Mouse (Mus musculus) right cerebral cortex, postnatal 25 days (tissue): Measurements from ENCODE around the gene Bbx.

Source experiments
- DNase-seq: peaks from one replicate; pipeline ENCODE4 v3.0.0; 2022

Bbx gene

DNA sequence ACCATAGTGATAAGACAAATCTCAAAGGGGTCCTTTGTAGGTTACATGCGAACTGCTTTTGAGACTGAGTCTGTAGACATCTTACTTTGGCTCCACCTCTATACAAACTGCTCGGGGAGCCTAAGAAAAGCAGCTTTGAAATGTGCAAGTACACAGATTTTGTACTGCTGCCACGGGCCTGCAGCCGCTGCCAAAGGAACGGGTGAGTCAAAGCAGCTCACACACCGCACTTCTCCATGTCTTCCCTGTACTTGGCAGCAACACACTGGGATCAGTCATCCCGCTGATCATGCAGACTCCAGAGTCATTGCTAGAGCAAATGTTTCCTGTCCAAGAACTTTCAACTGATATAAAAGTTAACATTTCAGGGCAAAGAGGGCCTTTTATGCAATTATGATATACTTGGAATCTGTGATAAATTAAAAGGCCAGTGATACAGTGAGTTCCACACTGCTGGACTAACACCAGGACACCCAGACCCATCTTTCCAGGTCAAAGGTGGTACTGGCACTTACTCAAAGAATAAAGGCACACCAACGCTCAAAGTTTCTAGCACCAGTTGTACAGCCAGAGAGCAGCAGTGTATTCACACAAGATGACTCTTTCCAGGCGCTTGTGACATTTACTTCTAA lies 122.7 kb downstream of the Bbx start:
- peak; percentile 77 for DNase-seq

DNA sequence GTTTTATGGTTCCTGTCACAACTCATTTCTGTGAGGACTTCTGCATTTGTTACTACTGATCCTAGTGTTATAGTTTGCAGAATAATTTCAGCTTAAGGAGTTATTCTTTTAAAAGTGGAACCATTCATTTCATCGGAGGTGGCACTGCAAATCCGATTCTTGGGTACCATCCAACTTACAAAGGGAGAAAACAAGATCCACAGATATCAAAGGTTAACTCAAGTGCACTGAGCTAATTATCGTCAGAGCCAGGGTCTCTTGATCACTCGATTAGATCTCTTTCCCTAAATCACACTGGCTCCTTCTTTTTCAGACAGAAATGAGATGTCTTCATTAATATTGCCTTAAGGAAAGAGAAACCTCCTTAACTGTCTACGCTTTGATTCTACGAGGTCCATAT lies 123.9 kb downstream of the Bbx start:
- DNase-seq, result no peak

DNA sequence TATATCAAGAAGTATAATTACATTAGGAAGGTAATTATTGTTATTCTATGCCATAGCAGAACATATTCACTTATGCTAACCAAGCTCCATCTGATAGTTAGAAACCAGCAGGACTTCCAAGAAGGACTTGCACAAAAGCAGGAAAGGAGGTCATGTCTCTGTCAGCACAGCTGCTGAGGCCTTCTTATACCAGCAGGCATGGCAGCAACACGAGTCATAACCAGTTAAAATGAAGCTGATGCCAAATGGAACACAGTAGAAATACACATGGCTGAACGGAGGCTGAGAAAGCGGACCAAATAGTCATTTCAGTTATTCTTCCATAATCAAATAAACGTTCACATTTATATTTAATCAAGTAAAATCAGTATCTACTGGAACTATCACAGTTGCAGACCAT lies 125.0 kb downstream of the Bbx start:
- no peak for DNase-seq

DNA sequence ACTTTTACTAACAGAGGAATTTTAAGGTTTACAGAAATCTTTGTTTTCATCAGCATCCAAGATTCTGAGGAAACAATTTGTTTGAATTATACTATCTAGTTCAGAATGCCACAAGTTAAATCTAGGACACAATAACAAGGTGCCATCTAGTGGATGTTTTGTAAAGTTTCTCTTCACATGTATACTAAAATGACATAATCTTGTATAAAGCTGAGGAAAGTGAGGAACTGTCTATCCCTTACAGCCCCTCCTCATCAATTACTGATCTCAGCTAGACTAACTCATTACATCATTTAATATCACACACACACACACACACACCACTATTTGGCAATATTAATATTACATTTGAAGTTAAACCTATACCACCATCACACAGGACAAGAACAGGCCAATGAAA lies 125.5 kb downstream of the Bbx start:
- no peak for DNase-seq

DNA sequence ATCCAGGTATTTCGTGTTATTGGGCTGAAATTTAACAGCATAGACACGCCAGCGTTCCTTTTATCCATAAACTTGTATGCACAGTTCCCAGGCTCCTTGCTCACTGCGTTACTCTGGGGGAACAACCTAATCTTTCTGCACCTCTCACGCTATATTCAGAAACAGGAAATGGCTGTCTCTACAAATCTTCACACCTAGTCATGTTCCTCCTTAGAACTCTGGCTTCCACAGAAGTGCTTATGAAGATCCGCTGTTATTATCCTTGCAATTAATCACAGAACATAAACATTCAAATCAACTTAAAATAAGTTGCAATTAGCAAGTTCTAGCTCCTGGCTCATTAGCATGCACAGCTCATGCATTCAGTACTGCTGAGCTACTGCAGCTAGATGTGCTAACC lies 127.0 kb downstream of the Bbx start:
- no peak for DNase-seq

DNA sequence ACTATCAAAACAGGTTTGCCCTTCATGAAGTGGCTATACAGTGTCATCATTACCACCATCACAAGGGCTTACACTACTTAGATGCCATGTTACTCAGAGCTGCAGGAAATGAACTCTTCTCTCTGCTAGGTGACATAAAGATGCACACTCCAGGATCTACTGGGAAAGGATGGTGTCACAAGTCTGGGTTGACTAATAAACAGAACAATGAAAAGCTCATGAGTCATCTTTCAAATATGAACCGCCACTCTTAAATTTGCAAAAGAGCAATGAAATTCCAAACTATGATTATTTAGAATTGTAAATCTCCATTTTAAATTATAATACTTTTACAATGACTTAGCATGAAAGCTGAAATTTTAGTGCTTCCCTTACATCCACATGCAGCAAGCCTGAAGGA lies 129.6 kb downstream of the Bbx start:
- DNase-seq, result no peak

DNA sequence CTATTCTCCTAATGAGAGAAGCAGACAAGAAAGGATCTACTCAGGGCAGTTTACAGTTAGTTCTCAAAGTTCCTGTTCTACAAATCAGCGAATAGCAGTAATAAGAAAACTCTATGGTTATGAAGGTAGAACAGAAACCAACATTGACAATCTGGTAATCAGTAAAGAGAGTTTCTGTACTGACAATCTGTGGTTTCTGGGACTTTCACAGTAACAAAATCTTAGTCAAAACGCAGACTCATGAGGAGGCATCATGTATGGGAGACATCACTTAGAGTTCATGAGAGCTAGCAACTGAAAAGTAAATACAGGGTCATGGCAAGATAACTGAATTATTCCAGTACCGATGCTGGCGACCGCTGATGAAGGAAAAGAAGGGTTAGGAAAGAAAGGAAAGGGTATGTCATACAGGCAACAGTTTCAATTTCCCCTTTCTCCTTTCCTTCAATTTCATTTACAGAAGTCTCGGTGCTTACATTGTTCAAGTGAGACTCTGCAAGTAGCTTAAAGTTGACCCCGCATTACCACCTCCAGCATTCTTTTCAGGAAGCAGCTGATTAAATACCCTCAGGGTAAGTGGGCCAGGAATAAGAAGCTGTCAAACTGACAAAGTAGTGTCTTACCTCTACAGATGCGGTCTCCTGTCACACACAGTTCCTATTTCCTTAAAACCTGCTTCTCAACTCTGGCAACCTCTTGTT lies 133.3 kb downstream of the Bbx start:
- no peak for DNase-seq

DNA sequence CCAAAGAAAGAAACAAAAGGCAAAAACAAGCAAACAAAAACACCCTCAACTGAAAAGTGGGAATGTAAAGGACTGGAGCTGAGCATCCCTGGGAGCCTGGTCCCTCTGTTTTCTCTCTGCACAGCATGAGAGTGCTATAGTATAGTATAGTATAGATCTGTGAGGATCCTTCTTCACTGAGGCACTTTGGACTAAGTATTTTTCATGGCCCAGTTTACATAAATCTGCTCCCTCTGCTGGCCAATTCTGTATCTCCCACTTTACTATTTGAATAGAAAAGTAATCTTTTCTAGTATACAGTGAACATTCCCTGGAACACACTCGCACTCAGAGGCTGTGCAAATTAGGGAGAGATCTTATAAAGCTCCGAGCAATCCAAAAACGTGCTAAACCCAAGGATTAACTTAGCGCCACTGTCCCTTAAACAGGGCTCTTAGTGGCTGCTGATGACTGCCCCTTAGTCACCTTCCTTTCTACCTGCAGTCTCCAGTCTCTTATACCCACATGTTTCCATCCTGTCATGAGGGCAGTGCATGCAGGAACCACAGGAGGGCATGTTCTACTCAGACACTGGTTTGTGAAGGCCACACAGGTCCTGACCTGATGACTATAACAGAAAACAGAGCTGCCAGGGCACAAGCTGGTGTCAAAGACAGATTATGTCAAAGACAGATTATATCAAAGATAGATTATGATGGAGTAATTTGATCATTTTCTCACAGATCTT lies 138.5 kb downstream of the Bbx start:
- no peak for DNase-seq

DNA sequence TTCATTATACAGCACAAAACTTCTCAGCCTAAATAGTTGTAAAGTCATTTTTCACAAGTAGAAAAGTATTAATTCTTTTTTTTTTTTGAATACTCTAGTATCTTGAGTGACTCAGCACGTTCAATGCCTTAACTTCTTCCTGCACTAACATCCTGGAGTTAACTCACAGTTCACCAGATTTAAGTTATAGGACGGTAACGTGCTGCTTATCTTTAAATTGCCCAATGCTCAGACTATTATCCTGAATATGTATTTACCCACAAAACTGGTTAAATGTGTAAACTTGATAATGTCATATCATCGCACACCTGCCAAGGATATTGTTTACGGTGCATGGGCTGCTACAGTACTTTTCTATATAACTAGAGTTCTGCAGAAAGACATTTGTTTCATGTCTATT lies 139.4 kb downstream of the Bbx start:
- no peak for DNase-seq

DNA sequence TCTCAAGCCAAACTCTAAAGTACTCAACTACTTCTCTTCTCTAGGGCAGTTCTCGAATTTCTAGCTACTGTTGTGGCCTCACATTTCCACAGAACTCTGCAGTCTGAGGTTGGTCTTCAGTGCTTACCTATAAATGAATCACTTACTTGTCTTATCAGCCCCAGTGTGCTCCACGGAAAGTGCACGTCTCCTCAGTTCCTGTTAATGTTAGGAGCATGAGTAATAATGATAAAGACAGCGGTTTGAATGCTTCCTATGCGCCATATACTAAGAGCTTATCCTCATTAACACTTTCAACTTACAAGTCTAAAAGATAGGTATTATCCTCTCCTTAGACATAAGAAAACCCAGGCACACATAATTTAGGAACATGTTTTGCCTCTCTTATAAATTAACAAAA lies 142.4 kb downstream of the Bbx start:
- DNase-seq, result no peak

DNA sequence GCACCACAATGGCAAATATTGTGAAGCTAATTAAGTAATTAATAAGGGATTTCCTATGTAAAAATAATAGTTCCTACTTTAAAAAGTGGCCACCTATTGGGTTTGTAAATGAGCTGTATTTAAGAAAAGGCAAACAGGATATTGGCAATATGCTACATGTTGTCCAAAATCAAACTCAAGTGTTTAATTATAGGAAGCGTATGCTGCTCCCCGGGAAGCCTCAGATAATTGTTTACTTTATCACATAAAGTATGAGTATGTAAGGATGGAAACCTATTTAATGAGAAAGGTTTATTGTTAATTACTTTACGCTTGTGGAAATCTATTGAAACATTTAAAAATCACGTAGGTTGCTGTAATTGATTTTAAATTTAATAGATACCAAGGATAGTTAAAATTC lies 159.4 kb downstream of the Bbx start:
- no peak for DNase-seq

DNA sequence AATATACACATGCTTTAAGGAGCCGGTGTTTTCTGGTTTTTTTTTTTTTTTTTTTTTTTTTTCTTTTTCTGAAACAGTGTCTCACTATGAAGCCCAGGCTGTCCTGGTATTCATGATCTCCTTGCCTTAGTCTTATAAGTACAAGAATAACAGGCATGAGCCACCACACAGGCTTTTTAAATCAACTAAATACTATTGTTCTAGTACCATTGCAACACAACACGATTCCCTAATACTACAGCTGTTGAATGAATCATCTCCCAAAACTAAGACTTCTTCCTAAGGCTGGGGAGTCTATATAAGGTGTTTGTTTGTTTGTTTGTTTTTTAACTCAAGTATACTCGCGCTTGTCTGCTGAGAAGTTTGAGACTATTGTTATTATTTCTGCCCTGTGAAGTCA lies 169.5 kb downstream of the Bbx start:
- DNase-seq, result no peak

DNA sequence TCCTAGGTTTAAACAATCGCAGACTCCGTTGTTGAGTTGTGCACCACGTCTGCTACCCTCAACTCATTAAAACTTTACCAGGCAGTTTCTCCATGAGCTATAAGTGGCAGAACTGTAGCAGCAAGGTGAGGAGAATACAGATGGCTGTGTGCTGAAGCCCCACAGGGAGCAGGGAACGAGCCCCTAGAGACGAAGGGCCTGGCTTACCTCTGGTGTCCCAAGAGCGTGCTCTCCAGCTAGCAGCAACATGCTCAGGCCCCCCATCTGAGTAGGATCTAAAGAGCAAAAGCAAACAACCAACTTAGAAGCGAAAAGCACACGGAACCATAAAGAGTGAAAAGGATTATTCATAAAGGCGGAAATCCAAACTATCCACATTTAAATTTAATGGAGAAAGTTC lies 170.0 kb downstream of the Bbx start:
- no peak for DNase-seq

DNA sequence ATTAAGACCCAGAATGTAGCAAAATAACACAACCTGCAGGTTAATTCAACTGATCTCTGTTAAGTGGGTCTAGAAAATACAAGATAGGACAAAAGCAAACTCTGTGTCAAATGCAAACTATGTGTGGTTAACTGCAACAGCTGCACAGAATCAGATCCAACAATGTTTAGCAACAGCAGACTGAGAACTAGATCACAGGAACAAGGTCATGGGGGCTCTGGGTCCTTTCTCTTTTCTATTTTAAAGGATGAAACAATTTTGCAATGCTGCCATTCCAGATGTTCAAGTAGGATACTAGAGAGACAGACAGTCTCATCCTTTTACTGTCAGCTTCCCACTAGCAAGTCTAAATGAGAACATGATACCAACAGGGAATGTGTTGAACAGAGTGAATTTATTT lies 170.4 kb downstream of the Bbx start:
- no peak for DNase-seq

DNA sequence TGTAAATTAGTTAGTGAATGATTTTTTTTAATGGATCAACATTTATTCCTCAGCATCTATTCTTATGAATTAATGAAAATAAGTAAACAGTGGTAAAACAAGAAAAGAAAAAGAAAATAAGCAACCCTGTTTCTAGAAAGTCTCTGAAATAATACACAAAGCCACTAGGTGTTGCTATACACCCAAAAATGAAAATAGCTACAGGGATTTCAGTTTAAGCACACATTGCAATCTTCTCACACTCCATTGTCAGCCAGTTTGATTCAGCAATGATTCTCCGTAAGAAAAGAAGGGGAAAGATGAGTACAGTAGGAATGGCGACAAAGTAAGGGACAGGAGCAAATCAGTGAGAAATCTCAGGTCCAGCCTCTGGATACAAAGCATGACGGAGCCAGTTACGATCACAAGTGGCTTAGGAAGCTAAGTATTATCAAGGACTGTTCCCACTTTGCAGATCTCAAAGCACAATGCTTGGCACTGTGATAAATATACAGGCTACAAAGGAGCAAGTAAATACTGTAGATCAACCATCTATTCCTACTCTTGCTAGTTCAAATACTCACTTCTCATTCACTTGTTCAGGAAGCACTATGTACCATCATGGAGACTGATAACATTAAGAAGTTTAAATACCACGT lies 177.5 kb downstream of the Bbx start:
- peak; percentile 19 for DNase-seq

DNA sequence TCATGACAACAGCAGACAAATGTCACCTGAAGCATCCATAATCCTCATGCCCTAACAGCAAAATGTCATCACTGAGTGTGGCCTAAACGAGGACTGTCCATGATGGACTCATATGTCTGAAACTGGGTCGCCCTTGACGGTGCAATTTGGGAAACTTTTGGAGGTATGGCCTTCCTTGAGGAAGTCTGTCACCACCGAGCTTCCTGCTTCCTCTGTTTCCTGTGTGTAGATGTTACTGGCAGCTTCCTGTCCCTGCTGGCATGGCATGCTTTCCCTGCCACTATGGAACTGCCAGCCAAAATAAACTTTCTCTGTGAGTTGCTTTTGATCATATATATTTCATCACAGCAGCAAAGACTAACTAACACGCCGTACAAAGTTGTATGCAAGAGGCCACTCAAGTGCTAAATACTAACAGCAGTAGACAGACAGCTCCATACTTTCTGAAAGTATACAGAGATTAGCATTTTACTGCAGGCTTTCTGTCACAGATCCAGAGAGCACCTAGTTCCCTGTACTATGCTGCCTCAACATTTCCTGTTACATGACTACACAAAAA lies 180.7 kb downstream of the Bbx start:
- no peak for DNase-seq

DNA sequence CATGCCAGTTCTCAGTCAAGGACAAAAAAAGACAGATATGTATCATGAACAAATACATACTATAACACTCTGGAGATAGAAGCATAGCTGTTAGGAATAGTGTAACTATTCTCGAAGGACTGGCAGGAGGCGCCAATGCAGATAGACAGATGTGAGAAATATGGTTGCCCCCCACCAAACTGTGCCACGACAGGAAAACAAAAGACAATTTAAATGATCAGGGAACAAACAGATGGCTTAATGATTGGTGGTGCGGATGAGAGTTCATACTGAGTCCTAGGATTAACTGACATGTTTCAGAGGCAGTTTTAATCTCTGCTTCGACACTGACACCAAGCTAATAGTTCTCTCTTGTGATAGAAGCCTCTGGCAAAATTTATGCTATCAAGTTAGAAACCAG lies 181.7 kb downstream of the Bbx start:
- no peak for DNase-seq

DNA sequence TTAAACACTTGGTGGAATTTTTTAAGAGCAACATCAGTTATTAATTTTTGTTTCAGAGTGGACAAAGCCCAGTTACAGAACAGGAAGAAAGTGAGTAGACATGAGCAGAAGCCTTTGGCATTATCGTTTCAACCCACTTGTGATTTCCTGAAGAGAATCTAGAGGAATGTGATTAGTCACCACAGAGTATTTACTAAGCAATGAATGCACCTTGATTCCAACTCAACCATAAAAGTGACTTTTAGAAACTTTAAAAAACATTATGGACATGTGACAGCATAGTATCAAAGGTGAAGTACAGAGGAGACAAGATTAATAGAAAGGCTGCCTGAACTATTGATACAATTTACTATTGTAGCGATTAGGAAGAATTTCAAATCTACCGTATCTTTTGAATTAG lies 183.2 kb downstream of the Bbx start:
- DNase-seq, result no peak

DNA sequence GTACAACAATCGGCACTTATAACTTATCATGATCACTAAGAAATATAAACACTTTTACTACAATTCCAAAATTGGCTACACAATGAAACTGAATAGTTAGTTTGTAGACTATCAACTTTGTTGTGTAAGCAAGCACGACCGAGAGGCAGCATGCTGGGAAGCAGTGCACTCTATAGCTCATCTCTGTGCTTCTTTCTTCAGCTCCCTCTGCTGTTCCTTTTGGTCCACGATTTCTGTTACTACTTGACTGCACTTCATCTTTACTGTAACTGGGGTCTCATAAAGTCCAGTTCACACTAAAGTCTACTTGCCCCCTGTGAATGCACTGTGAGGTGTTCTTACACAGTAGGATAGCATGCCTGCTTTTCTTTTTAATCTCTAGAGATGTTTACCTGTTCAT lies 189.7 kb downstream of the Bbx start:
- DNase-seq, result no peak

DNA sequence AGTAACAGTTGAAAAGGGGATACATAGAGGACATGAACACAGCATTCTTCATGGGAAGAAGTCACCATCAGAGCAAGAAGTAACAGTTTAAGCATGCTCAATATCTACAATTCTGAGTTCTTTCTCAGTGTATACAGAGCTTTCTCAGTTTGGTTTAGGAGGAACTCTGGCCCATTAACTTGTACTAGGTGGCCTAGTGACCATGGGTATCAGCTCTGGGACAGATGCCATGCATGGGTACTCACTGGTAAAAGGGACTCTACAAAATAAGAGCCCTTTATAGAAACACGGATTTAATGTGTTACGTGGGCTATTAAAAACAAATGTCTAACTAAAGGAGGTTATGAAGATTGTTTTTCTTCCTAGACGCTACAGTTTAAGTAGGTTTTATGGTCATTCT lies 190.6 kb downstream of the Bbx start:
- no peak for DNase-seq

DNA sequence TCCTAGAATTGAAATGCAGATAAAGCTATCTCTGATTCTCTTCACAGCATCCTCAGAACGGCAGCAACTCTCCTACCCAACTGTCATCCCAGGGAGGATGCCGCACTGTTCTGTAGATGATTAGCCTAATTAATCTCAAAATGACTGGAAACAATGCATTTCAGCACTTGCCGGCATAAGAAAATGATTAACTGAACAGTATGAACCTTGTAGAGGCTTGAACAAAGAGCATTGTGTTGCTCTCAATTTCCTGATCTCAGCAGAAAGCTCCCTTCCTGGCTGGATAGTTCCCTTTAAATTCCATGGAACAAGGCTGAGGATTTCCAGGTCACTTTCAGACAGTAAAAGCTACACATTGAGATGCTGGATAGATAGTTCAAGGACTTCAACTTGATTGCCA lies 197.0 kb downstream of the Bbx start:
- no peak for DNase-seq

DNA sequence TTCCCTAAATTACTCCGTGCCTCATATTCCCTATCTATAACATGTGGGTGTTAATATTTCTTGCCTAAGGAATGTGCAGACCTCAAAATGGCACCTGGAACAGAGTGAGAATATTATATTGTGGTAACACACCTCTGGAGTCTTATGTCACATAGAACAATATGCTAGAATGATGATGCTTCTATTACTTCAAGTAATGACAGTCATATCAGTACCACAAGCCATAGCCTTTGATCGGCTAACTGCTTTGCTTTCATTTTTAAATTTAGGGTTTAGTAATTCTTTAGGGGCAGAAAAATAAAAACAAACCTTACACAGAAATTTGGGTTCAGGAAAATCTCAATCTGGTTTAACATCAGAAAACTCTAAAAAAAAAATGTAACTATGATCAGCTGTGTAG lies 201.6 kb downstream of the Bbx start:
- DNase-seq, result no peak

DNA sequence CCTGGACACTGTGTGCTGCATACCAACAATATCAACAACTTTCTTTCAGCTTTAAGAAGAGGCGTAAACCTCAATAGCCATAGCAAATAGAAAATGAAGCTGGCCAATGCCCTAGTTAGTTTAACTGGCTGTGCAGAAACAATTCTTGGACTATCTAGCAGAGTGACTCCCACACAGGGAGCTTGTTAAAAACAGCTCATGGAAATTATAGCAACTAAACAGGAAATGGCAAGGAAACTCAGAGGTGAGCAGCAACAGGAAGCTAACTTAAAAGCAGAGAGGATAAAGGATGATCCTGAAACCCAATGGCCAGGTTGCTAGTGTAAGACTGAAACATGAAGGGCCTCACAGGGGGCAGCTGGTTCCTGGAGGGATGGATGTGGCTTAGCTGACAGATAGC lies 203.4 kb downstream of the Bbx start:
- no peak for DNase-seq

DNA sequence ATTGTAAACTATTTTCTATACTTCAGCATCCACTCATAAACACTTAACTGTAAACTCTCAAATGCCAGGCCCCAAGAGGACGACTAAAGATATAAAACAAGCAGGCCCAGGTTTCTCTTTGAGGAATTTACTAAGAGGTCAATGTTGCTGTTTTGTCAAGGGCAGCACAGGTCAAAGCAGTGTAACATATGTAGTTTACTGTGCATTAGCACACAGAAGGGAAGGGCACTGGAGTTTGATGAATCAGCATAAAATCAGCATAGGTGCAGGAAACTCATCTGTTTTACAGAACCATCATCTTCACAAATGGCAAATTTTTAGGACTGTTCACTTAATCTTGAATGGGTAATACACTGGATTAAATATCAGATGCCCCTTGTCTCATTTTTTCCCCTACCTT lies 205.9 kb downstream of the Bbx start:
- no peak for DNase-seq
